Mouse (Mus musculus): ENCODE measurements at regions not wholly inside any gene's neighbourhood (a gene's known extent, or its start where the extent isn't known, plus 50 kb on each side); places are given as distances from the start of the nearest gene placed in this dataset.

DNA sequence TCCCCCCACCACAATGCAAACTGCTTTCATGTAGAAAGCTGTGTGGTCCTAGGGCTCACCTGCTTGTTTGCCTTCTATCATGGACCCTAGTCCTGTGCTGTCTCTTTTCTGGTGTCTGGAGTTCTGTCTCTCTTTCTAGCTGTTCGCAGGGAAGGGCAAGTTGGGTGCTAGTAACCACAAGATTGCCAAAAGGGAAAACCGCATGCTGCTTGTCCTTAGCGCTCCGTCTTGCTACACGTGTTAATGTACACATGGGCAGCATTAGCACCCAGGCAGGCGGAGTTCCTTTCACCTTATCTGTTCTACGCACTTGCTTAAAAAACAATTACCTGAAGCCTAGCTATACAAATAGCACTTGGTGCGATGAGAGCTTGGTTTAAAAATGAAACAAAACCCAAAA, 236.3 kb upstream of the Pard3b start:
- in situ Hi-C loops (cut with MboI; ENCODE audit: low sequenced_read_pairs in 2 of 2, unreplicated experiment in 2 of 2), result no loop called here
- no peak overlapping the region for H3K4me3 ChIP-seq (ENCODE audit: insufficient read depth in 1 of 2, low read depth in 1 of 2, low read length in 2 of 2, poor library complexity in 1 of 2, severe bottlenecking in 1 of 2)
- no peaks in the 10 kb centered on the region for H3K4me1 ChIP-seq (ENCODE audit: control insufficient read depth in 2 of 2, insufficient read depth in 2 of 2, low read length in 2 of 2, poor library complexity in 1 of 2)
- no peak overlapping the region for H3K27ac ChIP-seq (ENCODE audit: insufficient read depth, low read depth, low read length, poor library complexity, severe bottlenecking)
- no peaks in the 10 kb centered on the region for H3K9me3 ChIP-seq (ENCODE audit: control insufficient read depth, insufficient read depth, low read depth, low read length)
- DNase-seq (ENCODE audit: low read depth, low spot score), result no peak
- no peak overlapping the region for H3K9ac ChIP-seq (ENCODE audit: insufficient read depth, low read depth, low read length, poor library complexity, severe bottlenecking)
- H3K36me3 ChIP-seq (ENCODE audit: control insufficient read depth, insufficient read depth, low read length, poor library complexity, severe bottlenecking), result no peaks in the 10 kb centered on the region
- no peak for TF ChIP-seq MAFK (IDR thresholded peaks at IDR 0.05; ENCODE audit: insufficient read depth, low read depth, low read length)
- no peak for TF ChIP-seq CHD2 (IDR thresholded peaks at IDR 0.05; ENCODE audit: low read depth, low read length)
- TF ChIP-seq ZC3H11A (IDR thresholded peaks at IDR 0.05; ENCODE audit: borderline replicate concordance, low read depth, low read length), result no peak
- TF ChIP-seq ZNF384 (IDR thresholded peaks at IDR 0.05; ENCODE audit: low read depth, low read length), result no peak
- no peak for TF ChIP-seq HCFC1 (IDR thresholded peaks at IDR 0.05; ENCODE audit: borderline replicate concordance, insufficient read depth, low read length)

GRCm38 (mm10) chr1:61407201-61407600, 231.4 kb upstream of the Pard3b start:
- Histone ChIP-seq H3K4me1 (ENCODE audit: control insufficient read depth in 2 of 2, insufficient read depth in 2 of 2, low read length in 2 of 2, poor library complexity in 1 of 2) (no peaks in the 10 kb centered on the region), H3K9me3 (ENCODE audit: control insufficient read depth, insufficient read depth, low read depth, low read length) (no peaks in the 10 kb centered on the region), H3K9ac (ENCODE audit: insufficient read depth, low read depth, low read length, poor library complexity, severe bottlenecking) (no peak overlapping the region), H3K4me3 (ENCODE audit: insufficient read depth in 1 of 2, low read depth in 1 of 2, low read length in 2 of 2, poor library complexity in 1 of 2, severe bottlenecking in 1 of 2) (no peak overlapping the region), H3K36me3 (ENCODE audit: control insufficient read depth, insufficient read depth, low read length, poor library complexity, severe bottlenecking) (no peaks in the 10 kb centered on the region), H3K27ac (ENCODE audit: insufficient read depth, low read depth, low read length, poor library complexity, severe bottlenecking) (no peak overlapping the region)
- TF ChIP-seq ZNF384 (IDR thresholded peaks at IDR 0.05; ENCODE audit: low read depth, low read length) (no peak), CHD2 (IDR thresholded peaks at IDR 0.05; ENCODE audit: low read depth, low read length) (no peak), HCFC1 (IDR thresholded peaks at IDR 0.05; ENCODE audit: borderline replicate concordance, insufficient read depth, low read length) (no peak), MAFK (IDR thresholded peaks at IDR 0.05; ENCODE audit: insufficient read depth, low read depth, low read length) (no peak), ZC3H11A (IDR thresholded peaks at IDR 0.05; ENCODE audit: borderline replicate concordance, low read depth, low read length) (no peak)
- DNase-seq (ENCODE audit: low read depth, low spot score), result no peak
- in situ Hi-C loops (cut with MboI; ENCODE audit: low sequenced_read_pairs in 2 of 2, unreplicated experiment in 2 of 2), result no loop called here

GRCm38 (mm10) chr1:61414772-61415171, 223.9 kb upstream of the Pard3b start:
- in situ Hi-C loops (cut with MboI; ENCODE audit: low sequenced_read_pairs in 2 of 2, unreplicated experiment in 2 of 2), result no loop called here
- no peak for DNase-seq (ENCODE audit: low read depth, low spot score)
- peaks cover 2 to 12% of the 10 kb centered on the region in 2 experiments; a peak in 3 of 4 replicates for H3K4me1 ChIP-seq (ENCODE audit: control insufficient read depth in 2 of 2, insufficient read depth in 2 of 2, low read length in 2 of 2, poor library complexity in 1 of 2)
- H3K36me3 ChIP-seq (ENCODE audit: control insufficient read depth, insufficient read depth, low read length, poor library complexity, severe bottlenecking), result no peaks in the 10 kb centered on the region
- H3K9ac ChIP-seq (ENCODE audit: insufficient read depth, low read depth, low read length, poor library complexity, severe bottlenecking), result no peak overlapping the region
- no peak overlapping the region for H3K4me3 ChIP-seq (ENCODE audit: insufficient read depth in 1 of 2, low read depth in 1 of 2, low read length in 2 of 2, poor library complexity in 1 of 2, severe bottlenecking in 1 of 2)
- H3K27ac ChIP-seq (ENCODE audit: insufficient read depth, low read depth, low read length, poor library complexity, severe bottlenecking), result no peak overlapping the region
- TF ChIP-seq CHD2 (IDR thresholded peaks at IDR 0.05; ENCODE audit: low read depth, low read length) (no peak), MAFK (IDR thresholded peaks at IDR 0.05; ENCODE audit: insufficient read depth, low read depth, low read length) (no peak), HCFC1 (IDR thresholded peaks at IDR 0.05; ENCODE audit: borderline replicate concordance, insufficient read depth, low read length) (no peak), ZNF384 (IDR thresholded peaks at IDR 0.05; ENCODE audit: low read depth, low read length) (no peak), ZC3H11A (IDR thresholded peaks at IDR 0.05; ENCODE audit: borderline replicate concordance, low read depth, low read length) (no peak)
- no peaks in the 10 kb centered on the region for H3K9me3 ChIP-seq (ENCODE audit: control insufficient read depth, insufficient read depth, low read depth, low read length)

DNA sequence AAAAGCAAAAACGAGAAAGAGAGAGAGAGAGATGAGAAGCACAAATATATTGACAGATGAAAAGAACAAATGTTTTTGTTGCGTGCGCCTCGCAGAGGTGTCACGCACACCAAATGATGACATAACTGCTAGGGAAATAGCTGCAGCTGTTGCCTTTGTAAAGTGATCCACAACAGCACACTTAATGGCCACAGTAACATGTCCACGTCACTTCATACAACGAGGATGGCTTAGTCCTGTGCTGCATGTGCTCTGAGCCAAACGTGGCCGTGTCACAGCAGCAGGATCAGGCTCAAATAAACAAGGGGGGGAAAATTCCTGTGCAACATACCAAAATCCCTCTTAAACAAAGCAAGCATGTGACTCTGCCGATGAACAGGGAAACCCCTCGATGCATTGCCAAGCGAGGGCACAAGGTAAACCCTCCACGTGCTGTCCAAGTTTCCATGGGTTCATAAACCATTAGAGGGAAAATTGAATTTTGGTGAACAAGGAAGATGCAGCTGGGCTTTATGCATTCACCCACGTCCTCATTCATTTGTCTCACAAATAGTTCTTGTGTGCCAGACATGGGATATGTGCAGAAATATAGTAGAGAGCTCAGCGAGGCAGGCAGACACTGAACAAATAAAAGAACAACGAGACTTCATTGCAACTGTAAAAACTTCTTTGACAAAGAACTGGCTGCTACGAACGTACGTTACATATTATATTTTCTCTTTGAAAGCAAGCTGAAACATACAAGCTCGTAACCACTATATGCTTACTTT, 223.0 kb upstream of the Pard3b start:
- TF ChIP-seq CHD2 (IDR thresholded peaks at IDR 0.05; ENCODE audit: low read depth, low read length) (no peak), ZC3H11A (IDR thresholded peaks at IDR 0.05; ENCODE audit: borderline replicate concordance, low read depth, low read length) (no peak), HCFC1 (IDR thresholded peaks at IDR 0.05; ENCODE audit: borderline replicate concordance, insufficient read depth, low read length) (no peak), MAFK (IDR thresholded peaks at IDR 0.05; ENCODE audit: insufficient read depth, low read depth, low read length) (no peak), ZNF384 (IDR thresholded peaks at IDR 0.05; ENCODE audit: low read depth, low read length) (no peak)
- no peaks in the 10 kb centered on the region for H3K9me3 ChIP-seq (ENCODE audit: control insufficient read depth, insufficient read depth, low read depth, low read length)
- H3K9ac ChIP-seq (ENCODE audit: insufficient read depth, low read depth, low read length, poor library complexity, severe bottlenecking), result no peak overlapping the region
- H3K27ac ChIP-seq (ENCODE audit: insufficient read depth, low read depth, low read length, poor library complexity, severe bottlenecking), result no peak overlapping the region
- H3K4me1 ChIP-seq (ENCODE audit: control insufficient read depth in 2 of 2, insufficient read depth in 2 of 2, low read length in 2 of 2, poor library complexity in 1 of 2), result peaks cover 2 to 13% of the 10 kb centered on the region in 2 experiments
- DNase-seq (ENCODE audit: low read depth, low spot score), result no peak
- H3K36me3 ChIP-seq (ENCODE audit: control insufficient read depth, insufficient read depth, low read length, poor library complexity, severe bottlenecking), result no peaks in the 10 kb centered on the region
- no peak overlapping the region for H3K4me3 ChIP-seq (ENCODE audit: insufficient read depth in 1 of 2, low read depth in 1 of 2, low read length in 2 of 2, poor library complexity in 1 of 2, severe bottlenecking in 1 of 2)
- in situ Hi-C loops (cut with MboI; ENCODE audit: low sequenced_read_pairs in 2 of 2, unreplicated experiment in 2 of 2), result no loop called here

Data from ES-E14 (cell line).